Mouse (Mus musculus) midbrain, embryonic 12.5 days (tissue): ENCODE results near the gene Flt3l. TPM values are rescaled to one million over a fixed set of nuclear protein-coding genes. Genes with fewer than 3 reads are reported as not detected.

Source experiments
- ATAC-seq: fragments of 200-750 bp; cut with Nextera tagmentation; 2 replicates; pipeline ENCODE4 v1.8.0; 2017; ENCODE audit warnings: low read depth, moderate TSS enrichment, moderate library complexity; ENCODE audit not compliant: low FRiP score
- H3K27ac ChIP-seq: fragments of 300-500 bp; sonication (generic); replicated peaks from 2 replicates; pipeline ENCODE4 v1.5.1; 2016; ENCODE audit warnings: mild to moderate bottlenecking
- H3K27me3 ChIP-seq: fragments of 300-500 bp; sonication (generic); 2 replicates; pipeline ENCODE4 v1.6.1; 2016; ENCODE audit warnings: mild to moderate bottlenecking
- H3K36me3 ChIP-seq: fragments of 300-500 bp; sonication (generic); 2 replicates; pipeline ENCODE4 v1.6.1; 2016
- H3K4me1 ChIP-seq: fragments of 300-500 bp; sonication (generic); 2 replicates; pipeline ENCODE4 v1.6.1; 2016
- H3K4me2 ChIP-seq: fragments of 300-500 bp; sonication (generic); replicated peaks from 2 replicates; pipeline ENCODE4 v1.6.1; 2016; ENCODE audit warnings: mild to moderate bottlenecking, moderate library complexity
- H3K4me3 ChIP-seq: fragments of 300-500 bp; sonication (generic); 2 replicates; pipeline ENCODE4 v1.5.1; 2016; ENCODE audit warnings: mild to moderate bottlenecking
- H3K9ac ChIP-seq: fragments of 300-500 bp; sonication (generic); replicated peaks from 2 replicates; pipeline ENCODE4 v1.6.1; 2016; ENCODE audit warnings: mild to moderate bottlenecking, moderate library complexity
- H3K9me3 ChIP-seq: fragments of 300-500 bp; sonication (generic); 2 replicates; pipeline ENCODE4 v1.6.1; 2016; ENCODE audit warnings: mild to moderate bottlenecking
- WGBS: fragments of 180-500 bp; shearing (Covaris S2); methylation state at CpG from one replicate; pipeline ENCODE4 v1.1.7; 2016; 5-methylcytosine and 5-hydroxymethylcytosine counted together
- polyA plus RNA-seq: library from polyadenylated mRNA; unstranded; fragments of >200 nt; fragmentation: Nextera tagmentation; extraction: Ambion mirVana; gene quantifications from 2 replicates; pipeline ENCODE4 v1.2.1, GENCODE M21; 2016

Flt3l gene
- polyA plus RNA-seq, 1 experiment from 2014 or later: 1.2 TPM

DNA sequence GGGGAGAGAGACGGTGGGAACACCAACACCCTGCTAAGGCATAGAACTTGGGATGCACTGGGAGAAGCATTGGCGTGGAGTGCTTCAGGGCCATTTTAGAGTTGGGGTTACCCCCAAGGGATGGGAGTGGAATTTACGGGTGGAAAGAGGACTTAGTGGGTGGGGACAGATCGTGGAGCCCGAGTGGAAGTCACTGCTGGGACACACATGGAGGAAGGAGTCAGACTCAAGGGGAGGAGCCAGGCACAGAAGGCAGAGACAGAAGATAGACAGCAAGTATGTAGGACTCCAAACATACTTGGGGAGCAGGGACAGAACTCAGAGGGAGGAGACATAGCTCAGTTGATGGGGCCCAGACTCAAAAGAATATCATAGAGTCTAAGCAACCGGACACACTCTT, 26.3 kb upstream of the Flt3l start:
- no peak for ATAC-seq
- H3K4me3 ChIP-seq: peak overlapping the region; percentile 34
- H3K36me3 ChIP-seq: peaks cover 17% of the 10 kb centered on the region
- H3K27ac ChIP-seq: no peak overlapping the region
- WGBS: 23% methylated on average over 6 of the region's 6 CpGs
- H3K4me2 ChIP-seq: peak overlapping the region; percentile 62
- H3K9me3 ChIP-seq: no peaks in the 10 kb centered on the region
- peaks cover 20% of the 10 kb centered on the region for H3K4me1 ChIP-seq
- H3K9ac ChIP-seq: 0 out of 2 replicates have a peak overlapping the region, but pooled peaks have one; percentile 7
- H3K27me3 ChIP-seq: peaks cover 52% of the 10 kb centered on the region

DNA sequence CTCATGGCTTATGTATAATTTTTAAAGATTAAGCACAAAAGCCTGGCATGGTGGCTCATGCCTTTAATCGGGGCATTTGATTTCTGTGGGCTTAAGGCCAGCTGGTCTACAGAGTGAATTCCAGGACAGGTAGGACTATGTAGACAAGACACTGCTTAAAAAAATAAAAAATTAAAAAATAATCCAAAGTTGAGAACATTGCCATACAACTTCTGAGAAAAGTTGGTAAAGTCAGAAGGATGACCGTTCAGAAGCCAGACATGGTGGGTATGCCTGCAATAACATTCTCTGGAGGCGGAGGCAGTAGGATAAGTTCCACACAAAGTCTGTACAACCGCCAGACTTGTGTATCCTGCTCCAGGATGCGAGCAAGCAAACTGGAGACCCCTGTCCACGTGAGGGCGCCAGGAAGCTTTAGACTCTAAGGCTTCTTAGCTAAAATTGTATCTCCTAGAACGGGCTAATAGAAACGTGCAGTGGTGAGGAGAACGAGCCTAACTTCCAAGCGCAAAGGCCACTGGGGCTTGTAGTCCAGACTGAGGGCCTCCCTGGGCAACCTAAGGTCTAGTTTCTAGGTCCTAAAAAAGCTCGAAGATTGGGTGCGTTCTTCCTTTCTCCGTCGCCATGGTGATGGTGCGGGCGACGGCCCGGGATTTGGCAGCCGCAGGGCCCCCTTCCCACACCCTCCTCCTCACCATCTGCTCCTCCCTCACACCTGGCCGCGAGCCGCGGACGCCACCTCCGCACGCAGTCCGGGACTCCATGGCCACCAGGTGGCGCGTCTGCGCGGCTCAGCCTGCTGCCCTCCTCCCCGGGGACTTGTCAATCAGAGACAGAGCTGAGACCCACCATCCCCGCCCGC, 25.6 kb upstream of the Flt3l start:
- no peak overlapping the region for H3K27ac ChIP-seq
- H3K9me3 ChIP-seq: no peaks in the 10 kb centered on the region
- peaks cover 20% of the 10 kb centered on the region for H3K4me1 ChIP-seq
- H3K4me3 ChIP-seq: peak overlapping the region; percentile 34
- H3K9ac ChIP-seq: peak overlapping the region; percentile 7; the same call in 1 of the 2 replicates
- peaks cover 17% of the 10 kb centered on the region for H3K36me3 ChIP-seq
- peak; percentile 87 for ATAC-seq
- H3K27me3 ChIP-seq: peaks cover 45% of the 10 kb centered on the region
- WGBS: 5% methylated on average over 35 of the region's 35 CpGs
- peak overlapping the region; percentile 62 for H3K4me2 ChIP-seq

DNA sequence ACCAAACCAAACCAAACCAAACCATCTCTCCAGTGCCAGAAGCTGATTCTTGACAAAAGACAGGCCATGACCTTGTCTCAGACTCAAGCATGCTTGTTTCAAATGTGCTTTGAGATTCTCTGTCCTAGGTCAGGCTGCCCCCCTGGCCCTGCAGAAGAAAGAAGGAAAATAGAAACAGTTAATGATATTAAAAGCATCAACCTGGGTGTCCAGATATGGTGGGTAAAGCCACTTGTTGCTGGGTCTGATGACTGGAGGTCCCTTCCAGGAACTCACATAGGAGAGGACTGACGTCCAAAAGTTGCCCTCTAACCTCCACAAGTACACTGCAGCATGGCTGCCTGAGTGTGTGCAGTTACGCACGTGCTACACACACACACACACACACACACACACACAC, 24.6 kb upstream of the Flt3l start:
- ATAC-seq: no peak
- H3K27ac ChIP-seq: no peak overlapping the region
- H3K4me3 ChIP-seq: no peak overlapping the region
- peaks cover 20% of the 10 kb centered on the region for H3K4me1 ChIP-seq
- WGBS: 93% methylated on average over 3 of the region's 3 CpGs
- no peak overlapping the region for H3K9ac ChIP-seq
- H3K4me2 ChIP-seq: no peak overlapping the region
- H3K9me3 ChIP-seq: no peaks in the 10 kb centered on the region
- H3K36me3 ChIP-seq: peaks cover 17% of the 10 kb centered on the region
- peaks cover 36% of the 10 kb centered on the region for H3K27me3 ChIP-seq

DNA sequence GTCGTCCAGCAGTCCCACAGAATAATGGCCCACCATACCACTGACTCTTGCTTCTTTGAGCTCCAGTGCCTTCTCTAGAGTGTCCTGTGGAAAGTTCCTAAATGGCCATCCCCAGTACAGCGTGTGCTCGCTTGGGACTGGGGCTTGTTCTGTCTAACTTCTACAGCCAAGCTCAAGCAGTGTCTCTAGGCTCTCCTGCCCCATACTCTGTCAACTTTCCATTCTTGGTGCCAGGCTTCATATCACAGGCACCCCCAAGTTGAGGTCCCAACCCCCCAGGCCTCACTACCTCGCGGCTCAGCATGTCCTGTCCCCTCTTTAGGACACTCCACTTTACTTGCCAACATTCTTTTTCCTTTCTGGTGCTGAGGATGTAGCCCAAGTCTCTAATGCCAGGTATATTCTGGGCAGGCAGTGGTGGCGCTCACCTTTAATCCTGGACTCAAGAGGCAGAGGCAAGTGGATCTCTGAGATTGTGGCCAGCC, 24.1 kb upstream of the Flt3l start:
- peaks cover 30% of the 10 kb centered on the region for H3K27me3 ChIP-seq
- H3K9me3 ChIP-seq: no peaks in the 10 kb centered on the region
- no peak overlapping the region for H3K27ac ChIP-seq
- no peak overlapping the region for H3K4me2 ChIP-seq
- H3K4me3 ChIP-seq: no peak overlapping the region
- 97% methylated on average over 6 of the region's 6 CpGs for WGBS
- H3K9ac ChIP-seq: no peak overlapping the region
- peaks cover 17% of the 10 kb centered on the region for H3K36me3 ChIP-seq
- ATAC-seq: no peak
- H3K4me1 ChIP-seq: peaks cover 20% of the 10 kb centered on the region

DNA sequence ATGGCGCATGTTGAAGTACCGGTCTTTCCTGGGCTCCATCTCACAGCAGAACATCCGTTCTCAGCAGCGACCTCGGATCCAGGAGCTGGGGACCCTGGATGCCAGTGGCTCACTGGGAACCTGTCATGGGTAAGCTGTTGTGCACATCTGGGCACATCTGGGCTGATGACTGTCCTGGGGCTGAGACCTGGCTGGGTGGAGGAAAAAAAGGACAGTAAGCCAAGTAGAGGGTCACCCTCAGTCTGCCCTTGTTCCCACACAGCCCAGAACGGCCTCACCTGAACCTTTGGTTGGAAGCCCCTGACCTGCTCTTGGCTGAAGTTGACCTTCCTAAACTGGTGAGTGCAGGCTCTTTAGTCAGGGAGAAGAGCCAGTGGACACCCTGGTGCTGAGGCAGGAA, 22.8 kb upstream of the Flt3l start:
- no peak overlapping the region for H3K27ac ChIP-seq
- ATAC-seq: no peak
- H3K4me3 ChIP-seq: no peak overlapping the region
- peaks cover 17% of the 10 kb centered on the region for H3K27me3 ChIP-seq
- peaks cover 17% of the 10 kb centered on the region for H3K36me3 ChIP-seq
- no peak overlapping the region for H3K9ac ChIP-seq
- peaks cover 22% of the 10 kb centered on the region for H3K4me1 ChIP-seq
- WGBS: 92% methylated on average over 6 of the region's 6 CpGs
- no peak overlapping the region for H3K4me2 ChIP-seq
- H3K9me3 ChIP-seq: no peaks in the 10 kb centered on the region

DNA sequence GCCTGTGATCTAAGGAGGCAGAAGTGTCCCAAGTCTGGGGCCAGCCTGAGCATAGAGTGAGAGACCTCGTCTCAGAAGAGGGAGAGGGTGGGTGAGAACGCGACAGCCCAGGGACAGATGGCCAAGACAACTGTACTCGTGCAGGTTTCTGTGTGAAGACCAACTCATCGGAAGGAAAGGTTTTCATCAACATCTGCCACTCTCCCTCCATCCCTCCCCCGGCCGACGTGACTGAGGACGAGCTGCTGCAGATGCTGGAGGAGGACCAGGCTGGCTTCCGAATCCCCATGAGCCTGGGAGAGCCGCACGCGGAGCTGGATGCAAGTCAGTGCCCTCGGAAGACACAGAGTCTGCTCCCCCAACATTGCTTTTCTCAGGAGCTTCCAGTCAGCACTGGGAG, 21.2 kb upstream of the Flt3l start:
- 88% methylated on average over 14 of the region's 14 CpGs for WGBS
- Histone ChIP-seq H3K9me3 (no peaks in the 10 kb centered on the region), H3K27me3 (peaks cover 1% of the 10 kb centered on the region), H3K4me1 (peaks cover 21% of the 10 kb centered on the region), H3K36me3 (peaks cover 17% of the 10 kb centered on the region), H3K4me2 (no peak overlapping the region), H3K9ac (no peak overlapping the region; the same call in 1 of the 2 replicates), H3K27ac (no peak overlapping the region), H3K4me3 (no peak overlapping the region)
- ATAC-seq: no peak

DNA sequence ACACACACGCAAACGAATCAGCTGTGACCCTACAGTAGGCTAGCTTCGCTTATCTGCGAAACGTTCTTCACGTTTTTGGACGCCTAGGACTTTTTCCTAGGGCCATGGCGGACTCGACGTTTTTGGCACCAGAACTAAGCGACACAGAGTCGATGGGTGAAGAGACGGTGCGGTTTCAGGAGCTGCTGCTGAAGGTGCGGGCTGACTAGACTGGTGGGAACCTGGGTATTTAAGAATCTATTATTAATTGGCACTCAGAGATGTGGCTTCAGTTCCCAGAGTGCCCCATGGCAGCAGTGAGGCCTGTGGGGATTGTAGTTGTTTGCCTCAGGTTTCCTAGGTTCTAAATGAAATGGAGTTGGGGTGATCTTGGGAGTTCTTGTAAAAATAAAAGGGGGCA, 20.0 kb upstream of the Flt3l start:
- peaks cover 17% of the 10 kb centered on the region for H3K36me3 ChIP-seq
- no peak overlapping the region for H3K4me2 ChIP-seq
- no peak for ATAC-seq
- no peak overlapping the region for H3K4me3 ChIP-seq
- WGBS: 96% methylated on average over 15 of the region's 15 CpGs
- peaks cover 13% of the 10 kb centered on the region for H3K4me1 ChIP-seq
- H3K9me3 ChIP-seq: no peaks in the 10 kb centered on the region
- H3K27ac ChIP-seq: no peak overlapping the region
- no peaks in the 10 kb centered on the region for H3K27me3 ChIP-seq
- 0 out of 2 replicates have a peak overlapping the region, but pooled peaks have one; percentile 17 for H3K9ac ChIP-seq

DNA sequence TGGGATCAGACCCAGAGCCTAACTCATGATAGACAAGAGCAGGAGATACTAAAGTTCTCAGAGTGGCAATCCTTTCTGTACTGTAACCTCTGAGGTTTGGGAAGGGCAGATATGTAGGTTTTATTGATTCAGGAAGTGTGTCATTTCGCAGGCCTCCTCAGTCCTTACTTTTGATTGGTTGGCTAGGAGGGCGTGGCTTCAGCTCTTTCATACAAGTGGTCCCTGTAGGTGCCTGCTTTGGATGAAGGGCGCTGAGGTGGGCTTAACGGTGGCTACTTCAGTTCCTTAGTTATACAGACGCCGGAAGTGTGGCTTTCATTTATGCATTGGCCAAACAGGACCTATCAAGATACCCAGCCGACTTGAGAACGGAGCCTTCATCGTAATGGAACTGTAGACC, 19.4 kb upstream of the Flt3l start:
- no peak overlapping the region for H3K4me3 ChIP-seq
- no peaks in the 10 kb centered on the region for H3K27me3 ChIP-seq
- 87% methylated on average over 9 of the region's 9 CpGs for WGBS
- no peaks in the 10 kb centered on the region for H3K9me3 ChIP-seq
- no peak overlapping the region for H3K9ac ChIP-seq
- ATAC-seq: no peak
- peaks cover 17% of the 10 kb centered on the region for H3K4me1 ChIP-seq
- H3K4me2 ChIP-seq: no peak overlapping the region
- no peak overlapping the region for H3K27ac ChIP-seq
- H3K36me3 ChIP-seq: peaks cover 17% of the 10 kb centered on the region

DNA sequence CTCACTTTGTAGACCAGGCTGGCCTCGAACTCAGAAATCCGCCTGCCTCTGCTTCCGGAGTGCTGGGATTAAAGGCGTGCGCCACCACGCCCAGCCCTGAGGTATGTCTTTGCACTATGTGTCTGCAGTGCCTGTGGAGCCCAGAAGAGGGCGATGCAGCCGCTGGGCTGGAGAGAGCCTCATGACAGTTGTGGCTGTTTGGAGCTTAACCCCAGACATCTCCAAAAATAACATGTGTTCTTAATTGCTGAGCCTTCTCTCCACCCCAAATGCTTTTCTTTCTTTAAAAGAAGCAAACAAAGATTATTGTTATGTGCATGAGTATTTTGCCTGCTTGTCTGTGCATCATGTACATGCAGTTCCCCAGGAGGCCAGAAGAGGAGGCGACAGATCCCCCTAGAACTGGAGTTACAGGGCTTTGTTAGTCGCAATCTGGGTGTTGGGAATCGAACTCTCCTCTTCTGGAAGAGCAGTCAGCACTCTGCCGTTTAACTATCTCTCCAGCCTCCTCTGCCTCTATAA, 18.8 kb upstream of the Flt3l start:
- no peaks in the 10 kb centered on the region for H3K9me3 ChIP-seq
- H3K4me3 ChIP-seq: peak overlapping the region; percentile 69
- peak overlapping the region; percentile 78 for H3K4me2 ChIP-seq
- H3K27ac ChIP-seq: 0 out of 2 replicates have a peak overlapping the region, but pooled peaks have one; percentile 93
- no peaks in the 10 kb centered on the region for H3K27me3 ChIP-seq
- WGBS: 77% methylated on average over 12 of the region's 12 CpGs
- peaks cover 17% of the 10 kb centered on the region for H3K36me3 ChIP-seq
- no peak for ATAC-seq
- no peak overlapping the region for H3K9ac ChIP-seq
- H3K4me1 ChIP-seq: peaks cover 19% of the 10 kb centered on the region

DNA sequence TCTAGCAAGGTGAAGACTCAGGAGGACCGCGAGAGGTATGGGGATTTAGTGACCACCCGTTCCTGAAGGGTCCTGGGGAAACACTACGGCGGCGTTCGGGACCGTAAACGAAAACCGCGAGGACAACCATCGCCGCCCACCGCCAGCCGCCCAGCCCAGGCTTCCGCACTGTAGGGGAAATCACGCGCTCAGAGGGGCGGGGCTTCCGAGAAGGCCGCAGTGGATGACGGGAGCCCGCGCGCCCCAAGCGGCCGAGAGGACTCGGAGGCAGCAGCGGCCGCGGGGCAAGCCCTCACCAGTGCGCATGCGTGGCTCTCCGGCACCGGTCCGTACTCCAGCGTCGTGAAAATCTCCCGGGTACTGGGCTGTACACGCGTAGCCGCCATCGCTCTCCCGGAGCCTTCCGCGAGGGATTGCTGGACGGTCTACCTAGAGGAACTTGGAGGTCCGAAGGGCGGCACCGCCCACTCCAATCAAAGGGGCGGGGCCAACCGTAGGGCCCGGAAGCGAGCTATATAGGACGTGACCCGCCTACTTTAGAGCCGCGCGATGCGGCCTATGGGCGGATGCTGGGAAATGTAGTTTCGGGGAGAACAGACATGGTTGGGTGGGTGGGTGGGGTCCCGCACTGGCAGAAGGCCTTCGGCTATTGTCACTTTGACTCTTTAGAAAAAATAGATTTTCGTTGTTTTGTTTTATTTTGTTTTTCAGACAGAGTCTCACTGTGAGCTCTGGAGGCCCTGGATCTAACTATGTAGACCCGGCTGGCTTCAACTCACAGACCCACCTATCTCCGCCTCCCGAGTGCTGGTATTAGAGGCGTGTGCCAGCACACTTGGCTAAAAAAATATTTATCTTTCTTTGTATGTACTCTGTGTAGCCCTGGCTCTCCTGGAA, 18.1 kb upstream of the Flt3l start, which contains the start of the genes Pih1d1 and Aldh16a1:
Gene Pih1d1 (plus strand): TSS at position 208 of the 897 bp plus-strand sequence.
Gene Aldh16a1 (minus strand): TSS at position 489 of the 897 bp plus-strand sequence.
- Histone ChIP-seq H3K36me3 (peaks cover 16% of the 10 kb centered on the region), H3K27ac (peak within 1 kb of the TSS; percentile 93), H3K9ac (peak within 1 kb of the TSS; percentile 86), H3K27me3 (no peaks in the 10 kb centered on the region), H3K4me2 (peak within 1 kb of the TSS; percentile 78), H3K4me3 (peak within 1 kb of the TSS; percentile 69), H3K9me3 (no peaks in the 10 kb centered on the region), H3K4me1 (peaks cover 22% of the 10 kb centered on the region)
- ATAC-seq: peak; percentile 94
- whole genome bisulfite sequencing: 5% methylated on average over 69 of the region's 69 CpGs

DNA sequence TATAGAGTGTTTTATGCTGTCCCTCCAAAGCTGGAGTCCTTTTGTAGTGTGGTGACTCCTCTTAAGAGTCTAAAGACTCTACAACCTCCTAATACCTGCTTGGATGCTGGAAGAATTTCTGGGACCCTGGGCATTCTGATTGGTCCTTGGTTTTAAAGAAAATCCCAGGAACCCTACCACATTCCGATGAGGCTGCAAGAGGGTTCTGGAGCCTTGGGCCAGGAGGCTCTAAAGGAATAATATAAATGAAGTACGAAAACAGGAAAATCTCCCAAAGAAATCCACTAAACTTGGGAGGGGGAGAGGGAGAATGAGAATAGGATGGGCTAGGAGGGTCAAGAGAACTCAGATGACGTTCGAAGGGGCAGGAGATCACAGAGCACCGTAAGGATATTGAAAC, 17.4 kb upstream of the Flt3l start:
- no peak for ATAC-seq
- peak overlapping the region; percentile 78 for H3K4me2 ChIP-seq
- peak overlapping the region; percentile 69 for H3K4me3 ChIP-seq
- WGBS: 6% methylated on average over 5 of the region's 5 CpGs
- no peaks in the 10 kb centered on the region for H3K27me3 ChIP-seq
- H3K36me3 ChIP-seq: 0 out of 2 replicates have a peak, but pooled peaks cover 8% of the 10 kb centered on the region
- peak overlapping the region; percentile 93 for H3K27ac ChIP-seq
- no peaks in the 10 kb centered on the region for H3K9me3 ChIP-seq
- H3K4me1 ChIP-seq: peaks cover 22% of the 10 kb centered on the region
- H3K9ac ChIP-seq: peak overlapping the region; percentile 86
